ENCODE assay signal across 8 mouse cellular contexts in genomic region chr10:59898180-59898778, GRCm38 (mm10). TPM values are rescaled to one million over a fixed set of nuclear protein-coding genes. Genes with fewer than 3 reads are reported as not detected.
DNase-seq lines count a peak whose midpoint lies in the region; ATAC-seq and TF ChIP-seq lines count a peak whose summit lies in the region.

No protein-coding gene starts in this region.

- no peak overlapping the region for H3K4me2 ChIP-seq in embryonic facial prominence, embryonic 15.5 days (replicated peaks)
- no peak overlapping the region for H3K4me2 ChIP-seq in hindbrain, embryonic 16.5 days (ENCODE audit: low read length)
- no peak overlapping the region for H3K4me2 ChIP-seq in midbrain, embryonic 16.5 days (ENCODE audit: low read length)

- intact Hi-C loops in left cerebral cortex, adult 2 months (cut with DNase I): loop anchor here (5.0 kb wide), 1 partner anchor 209 kb away; the partner anchor contains the start of gene Spock2

- H3K9me3 ChIP-seq in embryonic facial prominence, embryonic 15.5 days (replicated peaks): no peaks in the 10 kb centered on the region
- no peaks in the 10 kb centered on the region for H3K9me3 ChIP-seq in hindbrain, embryonic 16.5 days (ENCODE audit: control insufficient read depth, low read length)
- H3K9me3 ChIP-seq in midbrain, embryonic 16.5 days (replicated peaks; ENCODE audit: control insufficient read depth, low read length, poor library complexity, severe bottlenecking): no peaks in the 10 kb centered on the region

- ATAC-seq in embryonic facial prominence, embryonic 15.5 days (ENCODE audit: insufficient number of reproducible peaks, low FRiP score, low TSS enrichment, low read depth): no peak
- no peak for ATAC-seq in hindbrain, embryonic 16.5 days
- no peak for ATAC-seq in midbrain, embryonic 16.5 days

- no peak for TF ChIP-seq CTCF in left cerebral cortex, adult 2 months (IDR thresholded peaks at IDR 0.05)

- no peaks in the 10 kb centered on the region for H3K27me3 ChIP-seq in embryonic facial prominence, embryonic 15.5 days
- no peaks in the 10 kb centered on the region for H3K27me3 ChIP-seq in hindbrain, embryonic 16.5 days (replicated peaks; ENCODE audit: control insufficient read depth, insufficient read depth, low read length)
- H3K27me3 ChIP-seq in midbrain, embryonic 16.5 days (ENCODE audit: control insufficient read depth, insufficient read depth, low read depth, low read length): no peaks in the 10 kb centered on the region

- H3K4me1 ChIP-seq in embryonic facial prominence, embryonic 15.5 days: peaks cover 82% of the 10 kb centered on the region
- H3K4me1 ChIP-seq in hindbrain, embryonic 16.5 days (ENCODE audit: control insufficient read depth, insufficient read depth, low read depth, low read length): peaks cover 63% of the 10 kb centered on the region
- peaks cover 60% of the 10 kb centered on the region for H3K4me1 ChIP-seq in midbrain, embryonic 16.5 days (ENCODE audit: control insufficient read depth, insufficient read depth, low read length)

- H3K4me3 ChIP-seq in left cerebral cortex, adult 2 months: no peak overlapping the region
- no peak overlapping the region for H3K4me3 ChIP-seq in embryonic facial prominence, embryonic 15.5 days (replicated peaks)
- no peak overlapping the region for H3K4me3 ChIP-seq in hindbrain, embryonic 16.5 days (ENCODE audit: low read length)
- H3K4me3 ChIP-seq in midbrain, embryonic 16.5 days (ENCODE audit: low read depth, low read length): no peak overlapping the region

- peak overlapping the region; percentile 98 for H3K27ac ChIP-seq in left cerebral cortex, adult 2 months
- peak overlapping the region; percentile 99 for H3K27ac ChIP-seq in embryonic facial prominence, embryonic 15.5 days (replicated peaks)
- H3K27ac ChIP-seq in hindbrain, embryonic 16.5 days (ENCODE audit: low read depth, low read length): peak overlapping the region; percentile 97
- H3K27ac ChIP-seq in midbrain, embryonic 16.5 days (ENCODE audit: low read length): peak overlapping the region; percentile 97

- WGBS in embryonic facial prominence, embryonic 15.5 days: 72% methylated on average over 9 of the region's 9 CpGs
- 33% methylated on average over 9 of the region's 9 CpGs for WGBS in hindbrain, embryonic 16.5 days
- WGBS in midbrain, embryonic 16.5 days: 41% methylated on average over 9 of the region's 9 CpGs

- DNase-seq in left cerebral cortex, adult 2 months (ENCODE audit: extremely low spot score in 1 of 2, low spot score in 2 of 2): no peak
- no peak for DNase-seq in left cerebral cortex, adult 18-20 months (ENCODE audit: low spot score in 2 of 2)
- DNase-seq in retina, embryonic 14.5 days (ENCODE audit: low spot score): no peak
- no peak for DNase-seq in thymus, postnatal 36 days
- no peak for DNase-seq in cerebellum, adult 11 months

- H3K36me3 ChIP-seq in embryonic facial prominence, embryonic 15.5 days: peaks cover 46% of the 10 kb centered on the region
- H3K36me3 ChIP-seq in hindbrain, embryonic 16.5 days (ENCODE audit: control insufficient read depth, insufficient read depth, low read length): peaks cover 8% of the 10 kb centered on the region; the same call in 1 of the 2 replicates
- H3K36me3 ChIP-seq in midbrain, embryonic 16.5 days (ENCODE audit: control insufficient read depth, insufficient read depth, low read length): peaks cover 12% of the 10 kb centered on the region; the same call in 1 of the 2 replicates

- no peak overlapping the region for H3K9ac ChIP-seq in embryonic facial prominence, embryonic 15.5 days
- peak overlapping the region; percentile 36; the same call in 1 of the 2 replicates for H3K9ac ChIP-seq in hindbrain, embryonic 16.5 days (ENCODE audit: low read depth, low read length)
- peak overlapping the region; percentile 66 for H3K9ac ChIP-seq in midbrain, embryonic 16.5 days (ENCODE audit: low read depth, low read length)

RNA-seq across cellular contexts. Expression of gene Dnajb12, which starts 18.9 kb away (rescaled TPM):
- 10 to 100 TPM; 50.6 to 52.2 TPM for total RNA-seq in left cerebral cortex, adult 2 months (2021)
- total RNA-seq in left cerebral cortex, adult 18-20 months (2021): 10 to 100 TPM; 47.3 to 49.6 TPM
- 24.1 and 24.8 TPM in 2 replicates for polyA plus RNA-seq in embryonic facial prominence, embryonic 15.5 days (2015; fragmentation: Nextera tagmentation; extraction: Ambion mirVana)
- polyA plus RNA-seq in hindbrain, embryonic 16.5 days (2015; fragmentation: Nextera tagmentation; extraction: Ambion mirVana): 20.6 and 23.7 TPM in 2 replicates
- 18.5 and 19.1 TPM in 2 replicates for polyA plus RNA-seq in midbrain, embryonic 16.5 days (2015; fragmentation: Nextera tagmentation; extraction: Ambion mirVana)

RNA-seq across cellular contexts. Expression of gene Ddit4, which starts 53.4 kb away (rescaled TPM):
- 10 to 100 TPM; 46.9 to 71.1 TPM for total RNA-seq in left cerebral cortex, adult 2 months (2021)
- 10 to 100 TPM; 35.8 to 41.3 TPM for total RNA-seq in left cerebral cortex, adult 18-20 months (2021)
- polyA plus RNA-seq in embryonic facial prominence, embryonic 15.5 days (2015; fragmentation: Nextera tagmentation; extraction: Ambion mirVana): 83.3 and 89.1 TPM in 2 replicates
- 75.3 and 97.1 TPM in 2 replicates for polyA plus RNA-seq in hindbrain, embryonic 16.5 days (2015; fragmentation: Nextera tagmentation; extraction: Ambion mirVana)
- polyA plus RNA-seq in midbrain, embryonic 16.5 days (2015; fragmentation: Nextera tagmentation; extraction: Ambion mirVana): 52.7 and 66.3 TPM in 2 replicates
